Mouse (Mus musculus): ENCODE results near the gene Col1a1.

DNA sequence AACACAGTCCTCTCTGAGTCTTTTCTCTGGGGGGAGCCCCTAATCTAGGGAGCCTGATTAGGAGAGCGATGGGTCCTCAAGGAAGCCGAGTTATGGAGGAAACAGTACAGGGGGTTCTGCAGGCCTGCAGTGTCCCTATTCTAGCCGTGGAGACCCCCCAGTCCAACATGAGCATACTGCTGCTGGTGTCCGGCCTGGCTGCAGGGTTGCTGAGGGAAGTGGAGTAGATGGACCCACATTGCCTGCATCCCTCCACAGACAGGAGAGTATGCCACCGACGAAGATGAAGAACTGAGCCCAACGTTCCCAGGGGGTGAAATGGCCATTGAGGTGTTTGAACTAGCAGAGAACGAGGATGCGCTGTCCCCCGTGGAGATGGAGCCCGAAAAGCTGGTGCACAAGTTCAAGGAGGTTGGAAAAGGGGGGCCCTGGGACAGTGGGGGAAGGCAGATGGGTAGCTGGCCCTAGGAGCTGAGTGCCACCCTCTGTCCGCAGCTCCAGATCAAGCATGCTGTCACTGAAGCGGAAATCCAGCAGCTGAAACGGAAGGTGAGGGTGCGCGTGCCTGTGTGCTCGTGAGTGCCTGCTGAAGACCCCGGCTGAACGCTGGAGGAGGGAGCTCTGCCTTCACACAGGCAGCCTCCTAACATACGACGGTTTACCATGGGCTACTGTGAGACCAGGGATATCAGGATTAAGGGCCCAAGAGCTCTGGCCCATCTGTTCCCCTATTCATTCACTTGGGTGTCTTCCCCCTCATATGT, 65.7 kb downstream of the Col1a1 start:
- TF ChIP-seq POLR2A (IDR thresholded peaks at IDR 0.05; ENCODE audit: control insufficient read depth, extremely low read depth, insufficient read depth, low read length, poor library complexity) (no peak), CTCF (IDR thresholded peaks at IDR 0.05; ENCODE audit: borderline replicate concordance, control insufficient read depth, extremely low read depth, insufficient read depth, low read length, poor library complexity) (no peak)

Measured in thymus, adult 2 months (tissue).